Mouse (Mus musculus) urinary bladder, adult 18-20 months (tissue): Measurements from ENCODE around the gene Rhobtb1.

Experiments used
- DNase-seq, 2 experiments: peaks; one replicate each; pipeline ENCODE4 v3.0.0; 2022; ENCODE audit warnings: low spot score in 2 of 2, mixed read lengths in 2 of 2

Rhobtb1 gene

GRCm38 (mm10) chr10:69151045-69151444, at the start of gene Rhobtb1:
Gene Rhobtb1 (plus strand): TSS chr10:69151434.
- no peak for DNase-seq

- DNase-seq = peak in 1 of 2 experiments; percentile 58
Observed at GRCm38 (mm10) chr10:69101988-69102387, 49.2 kb upstream of the Rhobtb1 start.

DNA sequence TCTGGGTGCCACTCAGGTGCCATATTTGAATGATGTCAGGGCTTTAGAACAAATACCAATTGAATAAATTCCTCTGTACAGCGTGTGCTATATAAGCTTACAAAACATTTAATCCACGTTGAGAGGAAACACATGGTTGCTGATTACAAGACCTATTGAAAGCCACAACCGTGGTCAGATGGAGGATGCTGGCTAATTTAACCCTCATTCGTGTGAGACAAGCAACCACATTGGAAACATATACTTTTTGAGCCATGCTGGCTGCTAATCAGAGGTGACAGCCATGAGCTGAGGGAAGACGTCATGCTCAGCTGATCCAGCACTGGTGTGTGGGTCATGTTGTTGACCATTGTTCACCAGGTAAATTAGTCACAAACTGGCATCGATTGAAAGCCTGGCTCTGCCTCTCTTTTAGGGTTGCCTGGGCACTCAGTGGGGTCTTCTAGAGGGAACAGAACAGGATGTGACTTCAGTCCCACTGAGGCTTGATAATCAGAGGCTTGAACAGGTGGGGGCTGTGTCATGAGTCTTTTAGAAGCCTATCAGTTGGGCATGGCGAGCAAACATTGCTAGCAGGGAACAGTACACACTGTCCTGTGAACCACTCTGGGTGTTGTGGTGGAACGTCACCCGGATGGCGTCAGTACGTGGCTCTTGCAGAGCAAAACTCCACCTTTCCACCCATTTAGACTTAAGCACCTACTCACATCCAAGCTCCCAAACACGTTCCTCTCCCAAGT, 46.9 kb upstream of the Rhobtb1 start:
- DNase-seq = no peak

- DNase-seq = no peak
Observed at GRCm38 (mm10) chr10:69104883-69105225, 46.4 kb upstream of the Rhobtb1 start.

DNA sequence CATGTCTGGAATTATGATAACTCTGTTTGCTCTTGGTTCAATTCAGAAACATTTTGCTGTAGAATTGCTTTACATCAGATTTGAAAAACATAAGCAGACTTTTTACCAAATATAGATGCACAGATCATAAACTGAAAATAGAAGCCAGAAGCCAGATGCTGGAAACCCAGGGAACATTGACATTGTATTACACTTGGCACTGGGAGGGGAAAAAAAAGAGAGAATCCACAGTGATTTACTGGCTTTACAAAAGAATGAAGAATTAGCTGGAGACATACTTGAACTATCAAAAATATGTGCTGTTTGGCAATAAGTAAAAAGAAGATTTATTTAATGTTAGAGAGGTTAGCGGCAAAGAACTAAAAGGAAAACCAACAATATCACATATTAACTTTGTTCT, 44.4 kb upstream of the Rhobtb1 start:
- DNase-seq = no peak

DNA sequence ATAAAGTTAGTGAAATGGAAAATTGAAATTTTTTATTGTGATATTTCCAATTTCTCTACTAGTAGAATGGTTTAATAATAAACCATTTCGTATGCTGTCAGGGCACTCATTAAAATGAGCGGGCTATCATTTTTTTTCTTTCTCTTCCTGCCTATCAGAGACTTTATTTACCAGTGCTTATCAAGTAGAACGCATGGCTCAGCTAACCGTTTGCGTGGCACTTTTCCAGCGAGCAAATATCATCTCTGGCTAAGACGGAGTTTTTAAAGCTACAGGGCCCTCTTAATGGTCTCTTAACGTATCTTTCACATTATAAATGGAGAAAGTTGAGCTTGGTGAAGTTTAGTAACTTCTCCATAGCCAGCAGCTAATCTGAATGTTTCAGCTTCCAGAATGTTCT, 44.0 kb upstream of the Rhobtb1 start:
- DNase-seq = peak in 1 of 2 experiments; percentile 27

DNA sequence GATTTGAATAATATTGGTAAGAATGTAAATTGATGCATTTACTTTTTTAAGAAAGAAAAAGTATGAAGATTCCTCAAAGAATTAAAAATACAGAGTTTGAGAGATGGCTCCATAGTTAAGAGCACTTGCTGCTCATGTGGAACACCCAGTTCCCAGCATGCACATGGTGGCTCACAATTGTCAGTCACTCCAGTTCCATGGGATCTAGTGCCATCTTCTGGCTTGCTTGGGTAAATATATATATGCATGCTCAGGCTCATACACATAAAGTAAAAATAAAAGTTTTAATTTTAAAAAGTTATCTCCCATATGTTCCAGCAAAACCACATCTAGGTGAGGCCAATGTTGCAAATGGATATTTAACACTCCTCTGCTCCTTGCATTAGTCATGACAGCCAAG, 36.9 kb upstream of the Rhobtb1 start:
- DNase-seq = no peak

DNA sequence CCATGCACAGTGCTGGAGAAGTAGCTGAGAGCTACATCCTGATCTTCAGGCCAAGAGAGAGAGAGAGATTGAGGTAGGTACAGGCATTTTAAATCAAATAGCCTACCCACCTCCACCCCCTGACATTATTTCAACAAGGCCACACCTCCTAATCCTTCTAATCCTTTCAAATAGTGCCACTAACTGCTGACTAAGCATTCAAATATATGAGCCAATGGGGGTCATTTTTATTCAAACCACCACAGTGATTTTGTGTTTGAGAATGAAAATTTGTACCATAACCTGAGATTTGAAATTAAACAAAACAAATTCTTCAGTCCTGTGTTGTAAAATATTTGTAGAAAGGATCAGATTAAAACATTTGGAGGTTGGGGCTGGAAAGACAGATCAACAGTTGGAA, 33.2 kb upstream of the Rhobtb1 start:
- no peak for DNase-seq

- no peak for DNase-seq
Observed at GRCm38 (mm10) chr10:69118893-69119292, 32.3 kb upstream of the Rhobtb1 start.

GRCm38 (mm10) chr10:69119456-69119855, 31.8 kb upstream of the Rhobtb1 start:
- no peak for DNase-seq

- no peak for DNase-seq
Observed at GRCm38 (mm10) chr10:69126546-69126945, 24.7 kb upstream of the Rhobtb1 start.

DNA sequence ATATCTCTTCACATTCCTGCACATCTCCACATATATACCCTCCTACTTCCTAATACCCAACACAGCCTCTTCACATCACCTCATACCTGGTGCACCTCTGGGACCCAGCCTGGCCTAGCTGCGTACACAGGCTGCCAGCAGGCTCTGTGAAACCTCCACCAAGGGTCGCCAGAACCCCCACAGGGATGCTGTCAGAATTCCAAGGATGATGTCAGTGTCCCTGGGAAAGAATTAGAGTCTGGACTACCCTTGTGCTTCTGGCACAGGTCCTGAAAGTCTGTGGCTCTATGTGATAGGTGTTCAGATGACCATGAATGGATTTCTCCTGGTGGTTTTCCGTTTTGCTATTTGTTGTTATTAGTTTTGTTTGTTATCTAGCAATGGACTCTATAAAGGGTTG, 22.7 kb upstream of the Rhobtb1 start:
- DNase-seq = no peak

- DNase-seq = no peak
Observed at GRCm38 (mm10) chr10:69130613-69131012, 20.6 kb upstream of the Rhobtb1 start.

DNA sequence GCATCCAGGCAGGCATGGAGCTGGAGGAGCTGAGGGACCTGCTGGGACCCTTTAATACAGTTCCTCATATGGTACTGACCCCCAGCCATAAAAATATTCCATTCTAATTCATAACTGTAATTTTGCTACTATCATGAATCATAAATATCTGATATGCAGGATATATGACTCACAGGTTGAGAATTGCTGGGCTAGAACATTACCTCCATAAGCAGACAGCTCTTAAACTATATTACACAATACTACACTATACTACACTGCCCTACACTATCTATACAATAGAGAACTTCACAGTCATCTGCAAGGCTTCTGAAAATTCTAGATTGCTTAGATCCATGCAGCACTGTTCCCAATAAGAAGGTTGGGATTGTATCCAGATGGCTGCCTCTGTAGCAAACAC, 16.9 kb upstream of the Rhobtb1 start:
- DNase-seq = no peak

DNA sequence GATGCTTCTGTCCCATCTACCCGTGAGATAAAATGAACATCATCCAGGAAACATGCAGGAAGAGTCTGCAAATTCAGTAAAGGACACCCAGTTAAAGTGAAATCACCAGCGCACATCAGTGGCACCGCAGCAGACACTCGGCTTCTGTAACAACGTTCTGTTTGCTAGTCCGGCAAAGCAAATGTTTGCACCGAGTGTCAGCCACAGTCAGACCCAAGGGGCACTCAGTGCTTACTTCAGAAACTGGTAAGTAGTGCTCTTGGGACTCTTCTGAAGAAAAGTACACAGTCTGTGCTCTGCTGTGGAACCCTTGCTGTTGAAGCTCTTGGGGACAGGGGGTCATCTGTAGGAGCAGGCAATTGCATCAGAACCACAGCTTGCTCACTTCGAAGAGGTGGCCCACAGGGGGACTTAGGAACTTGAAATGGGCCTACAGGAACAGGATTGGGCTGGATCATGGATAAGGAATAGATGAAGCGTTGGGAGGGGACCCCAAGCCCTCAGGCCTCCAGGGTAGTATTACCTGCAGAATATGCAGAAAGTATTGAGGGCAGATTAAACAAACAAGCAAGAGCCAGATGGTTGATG, 14.9 kb upstream of the Rhobtb1 start:
- no peak for DNase-seq

DNA sequence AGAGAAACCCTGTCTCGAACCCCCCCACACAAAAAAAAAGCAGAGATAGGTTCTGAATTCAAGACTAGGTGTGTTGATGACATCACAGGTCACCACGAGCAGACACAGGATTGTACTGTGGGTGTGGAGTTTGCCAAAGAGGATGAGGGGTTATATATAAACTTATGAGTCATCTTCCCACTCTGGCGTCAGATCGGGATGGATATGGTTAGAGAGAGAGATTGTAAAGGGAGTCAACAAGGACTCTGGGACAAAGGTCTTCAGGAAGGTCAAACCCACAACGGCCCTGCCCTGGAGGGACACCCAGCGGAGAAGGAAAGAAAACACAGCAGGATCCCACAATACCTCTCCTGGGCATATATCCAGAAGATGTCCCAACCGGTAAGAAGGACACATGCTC, 2.0 kb upstream of the Rhobtb1 start:
- no peak for DNase-seq

- no peak for DNase-seq
Observed at GRCm38 (mm10) chr10:69152971-69153370, 1.7 kb downstream of the Rhobtb1 start.

DNA sequence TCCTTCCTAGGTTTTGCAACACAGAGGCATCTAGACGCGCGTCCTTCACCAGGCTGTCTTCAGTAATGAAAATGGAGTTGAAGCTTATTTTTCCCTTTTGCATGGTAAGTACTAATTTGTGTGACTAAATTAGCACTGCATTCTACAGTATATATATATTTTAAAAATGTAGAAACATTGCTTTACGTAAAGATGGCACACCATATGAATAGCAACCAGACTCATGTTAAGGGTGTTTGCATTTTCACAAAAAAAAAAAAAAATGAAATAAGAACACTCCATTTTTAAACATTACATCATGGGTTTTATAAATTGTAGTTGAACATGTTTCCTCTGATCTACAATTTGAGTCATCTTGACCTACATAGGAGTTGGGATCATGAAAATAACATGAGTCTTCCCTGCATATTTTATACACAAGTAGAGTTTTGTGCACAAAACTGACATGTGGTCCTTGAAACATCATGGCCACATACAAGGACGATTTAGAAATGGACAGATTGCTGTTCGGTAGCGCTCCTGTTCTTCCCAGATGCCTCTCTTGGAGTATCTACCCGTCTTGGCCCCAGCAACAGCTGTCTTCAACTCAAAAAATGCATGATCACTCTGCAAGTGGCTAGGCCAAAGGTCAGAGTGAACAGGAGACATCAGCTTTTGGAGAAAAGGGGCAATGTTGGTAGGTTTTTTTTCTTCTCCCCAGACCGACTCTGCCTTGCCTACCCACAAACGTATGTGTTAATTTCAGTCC, 4.4 kb downstream of the Rhobtb1 start:
- DNase-seq = no peak

DNA sequence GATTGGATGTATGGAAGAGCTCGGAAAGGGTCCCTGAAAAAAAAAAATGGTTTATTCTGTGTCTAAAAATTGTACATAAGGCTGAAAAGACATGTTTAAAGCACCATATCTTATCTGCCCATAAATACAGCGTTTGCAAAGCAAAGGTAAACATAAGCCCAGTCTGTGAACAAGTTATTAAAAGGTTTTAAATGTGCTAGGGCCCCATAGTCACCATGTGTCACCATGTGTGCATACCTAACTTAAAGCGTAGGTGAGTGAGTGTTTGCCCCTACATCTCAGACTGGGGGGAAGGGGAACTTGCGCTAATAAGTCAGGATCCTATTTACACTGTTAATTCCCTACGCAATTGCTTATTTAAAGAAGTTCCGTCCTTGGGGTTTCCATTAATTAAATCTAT, 5.2 kb downstream of the Rhobtb1 start:
- DNase-seq = no peak

DNA sequence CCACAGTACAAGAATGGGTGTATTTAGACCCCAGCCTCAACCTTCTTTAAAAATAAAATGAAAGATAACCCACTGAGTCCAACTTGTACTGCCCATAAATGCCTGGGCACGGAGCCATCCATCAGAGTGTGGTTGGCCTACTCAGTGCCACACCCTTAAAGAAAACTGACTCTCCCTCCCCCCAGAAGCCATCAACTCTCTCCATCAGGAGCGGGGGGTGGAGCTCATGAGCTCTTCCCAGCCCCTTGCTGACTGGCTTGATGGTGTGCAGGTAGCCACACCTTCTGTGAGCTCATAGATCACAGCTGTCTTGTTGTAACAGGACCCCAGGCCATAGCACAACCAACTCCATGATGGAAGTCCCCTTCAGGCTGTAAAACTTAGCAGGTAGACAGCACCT, 6.2 kb downstream of the Rhobtb1 start:
- no peak for DNase-seq

DNA sequence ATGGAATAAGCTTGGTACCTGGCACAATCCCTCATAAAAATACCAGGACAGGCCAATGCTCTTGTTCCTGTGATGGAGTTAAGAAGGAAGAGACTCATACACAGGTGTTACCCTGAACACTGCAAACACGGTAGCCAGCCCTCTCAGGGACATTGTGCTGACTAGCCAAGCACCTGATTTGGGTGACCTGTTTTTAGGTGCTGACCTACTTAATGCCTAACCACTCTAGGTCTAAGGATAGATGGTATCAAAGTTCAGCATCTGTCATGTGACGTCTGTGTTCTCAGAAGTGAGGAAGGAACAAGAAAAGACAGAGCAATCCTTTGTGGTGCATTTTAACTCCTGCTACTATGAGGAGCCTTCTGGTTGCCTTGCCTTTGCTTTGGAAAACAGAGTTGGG, 9.6 kb downstream of the Rhobtb1 start:
- no peak for DNase-seq

DNA sequence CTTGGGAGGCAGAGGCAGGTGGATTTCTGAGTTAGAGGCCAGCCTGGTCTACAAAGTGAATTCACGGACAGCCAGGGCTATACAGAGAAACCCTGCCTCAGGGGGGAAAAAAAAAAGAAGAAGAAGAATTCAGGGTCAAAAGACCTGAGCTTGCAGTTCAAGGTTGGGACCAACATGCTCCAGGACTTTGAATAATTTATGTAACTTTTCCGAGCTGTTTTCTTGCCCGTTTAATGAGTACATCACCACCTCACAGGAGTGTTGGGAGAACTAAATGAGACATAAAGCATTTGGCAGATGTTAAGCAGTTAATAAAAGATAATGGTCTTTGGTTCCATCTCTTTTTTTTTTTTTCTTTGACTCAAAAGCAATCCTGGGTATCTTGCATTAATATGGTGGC, 10.3 kb downstream of the Rhobtb1 start:
- DNase-seq = no peak

- no peak for DNase-seq
Observed at GRCm38 (mm10) chr10:69162577-69162976, 11.3 kb downstream of the Rhobtb1 start.
